10 mouse cellular contexts compared by ENCODE assay signal in the genomic region with DNA sequence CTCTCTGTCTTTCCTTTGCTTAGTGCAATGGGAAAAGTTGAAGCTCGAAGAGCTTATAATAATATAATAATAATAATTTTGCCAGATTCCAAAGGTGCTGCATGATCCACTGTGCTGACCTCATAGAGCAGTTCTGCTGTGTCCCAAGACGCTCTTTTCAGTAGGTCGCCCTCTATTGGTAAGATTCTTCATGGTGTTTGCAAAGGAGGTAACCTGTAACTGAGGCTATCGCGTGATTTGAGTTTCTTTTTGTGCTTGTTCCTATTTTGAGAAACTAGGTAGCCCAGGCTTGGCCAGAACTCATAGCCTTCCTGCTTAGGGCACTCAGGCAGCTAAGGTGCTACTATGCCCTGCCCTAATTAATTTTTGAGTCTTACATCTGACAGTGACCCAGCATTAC. TPM values are rescaled to one million over a fixed set of nuclear protein-coding genes. Genes with fewer than 3 reads are reported as not detected.
DNase-seq lines count a peak whose midpoint lies in the region; ATAC-seq and TF ChIP-seq lines count a peak whose summit lies in the region.
"Had no signal": no experiment of that assay in that cellular context is flagged by ENCODE, and none has a peak within 500 bp of the region (broad histone marks: within the 10 kb centered on the region; RNA-seq: fewer than 3 reads in every experiment).

No protein-coding gene starts in this region.

- TF ChIP-seq CTCF in gastrocnemius, adult 2 months (IDR thresholded peaks at IDR 0.05), result peak; percentile 39
- TF ChIP-seq CTCF in lung, adult 2 months (IDR thresholded peaks at IDR 0.05; ENCODE audit: insufficient read depth, low read length), result no peak

- no peak for TF ChIP-seq POLR2A in lung, adult 2 months (IDR thresholded peaks at IDR 0.05; ENCODE audit: borderline replicate concordance, extremely low read depth, low read depth, low read length)

- peak; percentile 73 for ATAC-seq in common myeloid progenitor, adult 5-6 weeks (replicated peaks; ENCODE audit: low read depth, poor library complexity, severe bottlenecking)

- H3K4me1 ChIP-seq in lung, adult 2 months (ENCODE audit: control insufficient read depth, insufficient read depth, low read length), result no peaks in the 10 kb centered on the region
- H3K4me1 ChIP-seq: midbrain, embryonic 12.5 days had no signal

- WGBS in lung, adult 2 months, result 27% methylated on average over 5 of the region's 5 CpGs

- no peak overlapping the region for H3K4me3 ChIP-seq in gastrocnemius, adult 2 months
- no peak overlapping the region for H3K4me3 ChIP-seq in lung, adult 2 months (replicated peaks; ENCODE audit: extremely low read depth, low read depth, low read length)
- H3K4me3 ChIP-seq: midbrain, embryonic 12.5 days had no signal

- no peak overlapping the region for H3K27ac ChIP-seq in gastrocnemius, adult 2 months
- H3K27ac ChIP-seq: midbrain, embryonic 12.5 days had no signal

- DNase-seq in gastrocnemius, adult 2 months, result no peak
- no peak for DNase-seq in gastrocnemius, postnatal 10 days
- peak; percentile 15 for DNase-seq in lung, postnatal 25 days (ENCODE audit: low spot score)
- no peak for DNase-seq in lung, adult 2 months
- peak; percentile 75 for DNase-seq in retina, embryonic 14.5 days (ENCODE audit: low spot score)
- no peak for DNase-seq in right cerebral cortex, postnatal 10 days (ENCODE audit: low spot score in 2 of 2)
- DNase-seq in layer of hippocampus, postnatal 25 days (ENCODE audit: extremely low spot score in 1 of 2, low spot score in 1 of 2), result no peak
- DNase-seq: layer of hippocampus, adult 9-11 months had no signal

- intact Hi-C loops in gastrocnemius, adult 2 months (cut with DNase I), result no loop called here

RNA-seq across cellular contexts. Expression of gene Them7, which starts 34.8 kb away (rescaled TPM):
- under 1 TPM in 1 of 2 experiments, not detected in 1; 0.22 TPM for total RNA-seq in gastrocnemius, adult 2 months (2021)
- not detected for total RNA-seq in gastrocnemius, postnatal 10 days (2021)
- 0.19 TPM in 1 of 2 replicates, not detected in the other for polyA plus RNA-seq in lung, adult 2 months (2012; rRNA removed)
- total RNA-seq in common myeloid progenitor, adult 5-6 weeks (2017), result 2.1 and 2.5 TPM in 2 replicates
- not detected for total RNA-seq in layer of hippocampus, postnatal 25 days (2021)

Comparison
In these comparisons a context has a peak if more than half of its experiments do, and no peak if none do; other contexts are left out.
1. DNase-seq: peak in lung, postnatal 25 days (single experiment) and retina, embryonic 14.5 days (single experiment); none in gastrocnemius, adult 2 months (single experiment), gastrocnemius, postnatal 10 days (single experiment), lung, adult 2 months (single experiment), right cerebral cortex, postnatal 10 days (0 of 2) and layer of hippocampus, postnatal 25 days (0 of 2).